Mouse (Mus musculus) testis, postnatal 10 days (tissue): ENCODE results near the gene Glt8d1.

Experiments
- DNase-seq: peaks from one replicate; pipeline ENCODE4 v3.0.0; 2021; ENCODE audit warnings: low spot score

Glt8d1 gene

GRCm38 (mm10) chr14:31001307-31002205 is at the start of gene Glt8d1, which contains the start of gene Spcs1:
Glt8d1 (plus strand) TSS chr14:31001400.
Spcs1 (minus strand) TSS chr14:31001672.
- peak; percentile 94 for DNase-seq

GRCm38 (mm10) chr14:30958517-30958916 is 42.7 kb upstream of the Glt8d1 start:
- DNase-seq, result no peak

GRCm38 (mm10) chr14:30959031-30959430 is 42.2 kb upstream of the Glt8d1 start:
- DNase-seq, result no peak

GRCm38 (mm10) chr14:30960366-30960765 is 40.8 kb upstream of the Glt8d1 start:
- DNase-seq, result no peak

- DNase-seq, result peak; percentile 48
Measured at GRCm38 (mm10) chr14:30974204-30974603, 27.0 kb upstream of the Glt8d1 start.

DNA sequence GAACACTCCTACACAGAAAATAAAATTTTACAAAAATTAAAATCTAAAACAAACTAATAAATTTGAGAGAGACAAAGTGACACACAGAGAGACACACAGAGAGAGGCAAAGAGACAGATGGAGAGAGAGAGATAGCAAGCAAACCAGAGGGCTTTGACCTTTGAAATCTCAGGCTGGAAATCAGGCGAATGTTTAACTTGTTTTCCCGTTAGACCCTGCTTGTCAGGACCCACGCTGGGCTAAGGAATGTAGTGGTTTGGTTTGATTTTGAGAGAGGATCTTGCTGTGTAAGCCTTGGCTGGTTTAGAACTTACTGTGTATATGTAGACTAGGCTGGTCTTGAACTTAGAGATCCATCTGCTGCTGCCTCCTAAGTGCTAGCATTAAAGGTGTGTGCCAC is 25.0 kb upstream of the Glt8d1 start:
- peak; percentile 12 for DNase-seq

GRCm38 (mm10) chr14:30996417-30996816 is 4.8 kb upstream of the Glt8d1 start:
- DNase-seq, result no peak

DNA sequence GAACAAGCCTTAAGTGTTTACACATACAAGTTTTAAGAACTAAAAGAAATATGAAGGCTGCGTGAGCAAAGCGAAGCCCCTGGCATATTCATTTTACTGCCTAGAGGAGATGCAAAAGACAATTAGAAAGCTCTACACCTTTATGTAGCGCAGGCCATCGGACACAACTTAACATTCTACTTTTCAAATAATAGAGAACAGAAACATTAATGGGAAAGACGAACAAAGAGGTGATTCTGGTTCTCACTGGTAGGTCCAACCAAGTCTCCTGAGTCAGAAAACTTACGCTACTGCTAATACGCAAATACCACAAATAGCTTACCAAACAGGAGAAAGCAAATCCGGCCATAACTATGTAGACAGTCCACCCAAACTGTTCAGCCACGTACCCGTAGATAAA is 844 bp upstream of the Glt8d1 start:
- DNase-seq, result no peak

- DNase-seq, result no peak
Measured at GRCm38 (mm10) chr14:31000816-31001306, 339 bp upstream of the Glt8d1 start.

DNA sequence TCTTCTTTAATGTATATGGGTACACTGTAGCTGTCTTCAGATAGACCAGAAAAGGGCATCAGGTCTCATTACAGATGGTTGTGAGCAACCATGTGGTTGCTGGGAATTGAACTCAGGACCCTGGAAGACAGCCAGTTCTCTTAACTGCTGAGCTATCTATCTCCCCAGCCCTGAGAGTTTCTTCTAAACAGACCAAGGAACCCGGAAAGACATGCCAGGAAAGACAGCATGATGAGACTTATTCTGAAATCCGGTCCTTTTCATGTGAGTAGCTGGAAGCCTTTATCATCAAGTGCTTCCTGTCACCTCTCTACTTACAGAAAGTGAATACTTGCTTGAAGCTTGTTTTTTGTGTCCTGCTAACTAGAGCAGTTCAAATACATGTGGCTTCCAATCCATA is 3.3 kb downstream of the Glt8d1 start:
- DNase-seq, result no peak

DNA sequence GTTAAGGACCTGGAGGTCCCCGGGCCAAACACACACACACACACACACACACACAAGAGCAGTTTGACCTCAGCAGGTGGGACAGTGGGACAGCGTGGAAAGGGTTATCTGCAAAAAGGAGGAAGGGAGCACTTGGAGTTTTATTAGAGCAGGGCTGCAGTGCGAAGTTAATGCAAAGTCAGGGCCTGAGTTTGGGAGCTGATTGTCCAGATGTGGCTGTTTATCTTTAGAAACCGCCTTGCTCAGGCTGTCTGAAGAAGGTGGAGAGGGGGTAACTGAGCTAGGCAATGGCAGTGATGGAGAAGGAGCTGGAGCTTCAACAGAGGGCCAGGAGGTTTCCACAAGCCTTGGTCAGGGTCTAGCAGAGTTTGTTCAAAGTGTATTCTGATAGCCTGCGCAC is 5.6 kb downstream of the Glt8d1 start:
- DNase-seq, result no peak

DNA sequence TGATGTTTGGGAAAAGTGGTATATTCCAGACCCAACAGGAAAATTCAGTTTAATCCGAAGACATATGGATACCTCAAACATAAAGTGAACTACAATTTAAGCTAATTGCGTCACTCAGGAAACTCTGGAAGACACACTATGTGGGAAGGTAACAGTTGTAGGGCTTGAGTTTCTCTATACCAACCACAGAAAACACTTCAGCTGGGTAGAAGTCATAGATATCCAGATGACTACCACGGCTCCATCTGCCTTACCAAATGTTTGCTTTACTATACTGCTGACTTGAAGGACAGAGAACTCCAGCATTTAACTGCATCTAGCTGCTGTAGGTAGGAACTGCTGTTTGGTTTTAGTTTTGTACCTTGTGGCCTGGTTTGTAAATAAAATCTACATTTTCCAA is 10.4 kb downstream of the Glt8d1 start:
- no peak for DNase-seq

DNA sequence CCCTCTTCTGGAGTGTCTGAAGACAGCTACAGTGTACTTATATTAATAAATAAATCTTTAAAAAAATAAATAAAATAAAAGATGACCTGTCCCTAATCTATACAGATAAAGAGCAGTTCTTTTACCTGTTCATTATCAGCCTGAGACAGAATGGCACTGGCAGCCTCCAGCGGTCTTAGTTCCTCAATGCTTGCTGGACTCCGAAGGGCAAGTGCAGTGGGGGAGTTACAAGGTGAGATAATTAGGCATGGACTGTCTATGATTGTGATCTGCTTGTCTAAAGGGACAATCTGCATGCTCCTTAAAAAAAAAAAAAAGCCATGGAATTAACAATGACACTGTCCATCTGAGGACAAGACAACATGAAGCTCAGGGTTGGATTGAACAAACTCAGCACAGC is 12.7 kb downstream of the Glt8d1 start:
- DNase-seq, result no peak

GRCm38 (mm10) chr14:31016063-31016462 is 14.9 kb downstream of the Glt8d1 start:
- DNase-seq, result no peak

GRCm38 (mm10) chr14:31017854-31018253 is 16.7 kb downstream of the Glt8d1 start:
- no peak for DNase-seq

DNA sequence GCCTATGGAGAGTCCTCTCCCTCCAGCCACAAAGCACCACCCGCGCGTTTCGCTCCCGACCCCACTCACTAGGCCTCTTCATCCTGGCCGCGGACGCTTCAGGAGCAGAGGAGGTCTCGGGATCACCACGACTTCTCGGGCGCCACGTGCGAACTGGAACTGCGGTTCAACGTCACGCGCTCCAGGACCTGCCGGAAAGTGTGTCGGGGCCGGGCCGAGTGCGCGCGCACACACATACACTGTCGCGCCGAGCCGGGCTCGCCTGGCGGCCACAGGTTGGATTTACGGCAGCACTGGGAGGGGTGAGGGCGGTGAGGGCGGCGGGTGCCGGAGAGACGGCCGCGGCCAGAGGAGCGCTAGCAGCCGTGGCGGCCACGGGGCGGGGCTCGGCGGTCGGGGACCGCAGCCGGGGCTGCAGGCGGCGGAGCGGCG is 17.7 kb downstream of the Glt8d1 start, which contains the start of the genes Pbrm1 and Gnl3:
TSS of gene Pbrm1 (plus strand) at position 279 of the 432 bp plus-strand sequence.
TSS of gene Gnl3 (minus strand) at position 293 of the 432 bp plus-strand sequence.
- peak; percentile 98 for DNase-seq

GRCm38 (mm10) chr14:31019331-31020205 is 18.4 kb downstream of the Glt8d1 start:
- DNase-seq, result peak; percentile 86

- DNase-seq, result no peak
Measured at GRCm38 (mm10) chr14:31022579-31022978, 21.4 kb downstream of the Glt8d1 start.

DNA sequence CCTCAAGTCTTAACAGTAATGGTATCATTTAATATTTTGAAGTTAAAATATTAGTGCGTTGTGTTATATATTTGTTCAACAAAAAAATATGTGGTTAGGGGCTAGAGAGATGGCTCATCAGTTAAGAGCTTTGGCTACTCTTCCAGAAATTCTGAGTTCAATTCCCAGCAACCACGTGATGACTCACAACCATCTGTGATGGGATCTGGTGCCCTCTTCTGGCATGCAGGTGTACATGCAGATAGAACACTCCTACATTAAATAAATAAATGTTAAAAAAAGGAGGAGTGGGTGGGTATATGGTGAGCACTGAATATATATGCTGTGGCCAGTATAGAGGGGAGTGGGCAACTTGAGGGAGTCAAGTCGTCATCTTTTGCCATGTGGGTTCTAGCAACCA is 24.6 kb downstream of the Glt8d1 start:
- no peak for DNase-seq

GRCm38 (mm10) chr14:31045296-31045695 is 44.1 kb downstream of the Glt8d1 start:
- DNase-seq, result no peak

DNA sequence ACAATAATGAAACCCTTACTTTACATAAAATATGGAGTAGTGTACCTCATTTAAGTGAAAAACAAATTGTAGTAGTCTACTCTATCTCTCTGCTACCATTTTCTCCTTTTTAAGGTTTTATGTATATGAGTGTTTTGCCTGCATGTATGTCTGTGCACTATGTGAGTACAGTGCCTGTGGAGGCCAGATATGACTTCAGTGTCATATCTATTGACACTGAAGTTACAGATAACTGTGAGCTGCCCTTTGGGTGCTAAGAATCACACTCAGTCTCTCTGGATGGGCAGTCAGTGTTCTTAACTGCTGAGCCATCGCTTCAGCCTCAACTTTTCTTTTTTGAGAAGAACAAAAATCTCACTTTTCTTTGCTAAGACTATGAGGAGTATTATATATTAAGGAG is 44.6 kb downstream of the Glt8d1 start:
- no peak for DNase-seq
